Mouse (Mus musculus): ENCODE results near the gene Bcan. TPM values are rescaled to one million over a fixed set of nuclear protein-coding genes. Genes with fewer than 3 reads are reported as not detected.

The Bcan gene
- polyA plus RNA-seq, 1 experiment from 2014 or later = not detected

- H3K9me3 ChIP-seq (ENCODE audit: control insufficient read depth, low read length) = peaks cover 6% of the 10 kb centered on the region
- H3K27ac ChIP-seq (ENCODE audit: low read depth, low read length) = no peak overlapping the region
- H3K36me3 ChIP-seq (ENCODE audit: control insufficient read depth, insufficient read depth, low read length) = no peaks in the 10 kb centered on the region
- H3K4me2 ChIP-seq (replicated peaks; ENCODE audit: low read depth, low read length) = peak overlapping the region; percentile 97
- peak overlapping the region; percentile 44; the same call in 1 of the 2 replicates for H3K9ac ChIP-seq (ENCODE audit: low read depth, low read length)
- peak; percentile 81 for ATAC-seq (ENCODE audit: low FRiP score, low TSS enrichment)
- H3K4me3 ChIP-seq (ENCODE audit: low read length) = peak overlapping the region; percentile 51
- H3K4me1 ChIP-seq (ENCODE audit: control insufficient read depth, insufficient read depth, low read length) = peaks cover 14% of the 10 kb centered on the region
- WGBS = under 1% methylated on average over 79 of the region's 81 CpGs
- peaks cover 63% of the 10 kb centered on the region for H3K27me3 ChIP-seq (ENCODE audit: control insufficient read depth, insufficient read depth, low read length)
Measured at GRCm38 (mm10) chr3:88023192-88024074, 23.4 kb upstream of the Bcan start.

DNA sequence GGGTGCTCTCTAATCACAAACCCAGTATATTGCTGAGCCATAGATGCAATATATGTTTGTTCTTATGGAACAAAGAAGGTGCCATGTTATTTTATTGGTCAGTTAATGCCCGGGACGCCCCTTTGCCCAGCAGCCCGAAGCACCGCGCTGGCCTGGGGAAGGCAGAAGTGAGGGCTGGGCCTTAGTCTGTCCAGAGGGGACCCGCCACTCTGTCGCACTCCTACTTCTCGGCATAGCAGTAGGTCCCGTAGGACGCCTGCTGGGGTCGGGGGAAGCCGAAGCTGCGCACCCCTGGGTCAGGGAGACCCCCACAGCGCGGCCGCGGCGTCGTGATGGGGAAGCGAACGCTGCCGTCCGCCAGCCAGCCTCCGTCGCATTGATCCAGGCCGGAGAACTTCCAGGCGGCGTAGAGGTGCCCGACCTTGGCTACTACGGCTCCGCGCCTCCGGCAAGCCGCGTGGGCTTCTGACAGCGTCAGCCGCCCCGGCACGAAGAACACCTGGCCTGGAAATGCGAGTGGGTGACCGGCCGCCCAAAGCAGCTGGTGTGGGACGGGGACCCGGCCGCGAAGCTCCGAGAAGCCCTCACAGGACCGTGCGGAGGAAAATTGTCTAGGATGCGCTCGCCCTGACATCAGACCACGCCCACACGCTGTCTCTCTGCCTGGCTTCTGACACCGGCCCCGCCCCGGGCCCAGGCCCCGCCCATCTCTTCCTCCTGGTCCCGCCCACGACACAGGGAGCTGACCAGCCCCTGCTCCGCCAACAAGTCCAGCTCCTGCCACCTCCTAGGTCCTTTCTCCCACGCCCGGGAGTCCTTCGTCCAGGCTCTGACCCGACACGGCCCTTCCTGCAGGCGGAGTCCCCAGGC is 22.5 kb upstream of the Bcan start:
- peak overlapping the region; percentile 97 for H3K4me2 ChIP-seq (replicated peaks; ENCODE audit: low read depth, low read length)
- no peaks in the 10 kb centered on the region for H3K36me3 ChIP-seq (ENCODE audit: control insufficient read depth, insufficient read depth, low read length)
- whole genome bisulfite sequencing = under 1% methylated on average over 63 of the region's 66 CpGs
- no peaks in the 10 kb centered on the region for H3K9me3 ChIP-seq (ENCODE audit: control insufficient read depth, low read length)
- ATAC-seq (ENCODE audit: low FRiP score, low TSS enrichment) = peak; percentile 95
- peaks cover 14% of the 10 kb centered on the region for H3K4me1 ChIP-seq (ENCODE audit: control insufficient read depth, insufficient read depth, low read length)
- no peak overlapping the region for H3K27ac ChIP-seq (ENCODE audit: low read depth, low read length)
- peak overlapping the region; percentile 44; the same call in 1 of the 2 replicates for H3K9ac ChIP-seq (ENCODE audit: low read depth, low read length)
- H3K4me3 ChIP-seq (ENCODE audit: low read length) = peak overlapping the region; percentile 51
- H3K27me3 ChIP-seq (ENCODE audit: control insufficient read depth, insufficient read depth, low read length) = peaks cover 63% of the 10 kb centered on the region

DNA sequence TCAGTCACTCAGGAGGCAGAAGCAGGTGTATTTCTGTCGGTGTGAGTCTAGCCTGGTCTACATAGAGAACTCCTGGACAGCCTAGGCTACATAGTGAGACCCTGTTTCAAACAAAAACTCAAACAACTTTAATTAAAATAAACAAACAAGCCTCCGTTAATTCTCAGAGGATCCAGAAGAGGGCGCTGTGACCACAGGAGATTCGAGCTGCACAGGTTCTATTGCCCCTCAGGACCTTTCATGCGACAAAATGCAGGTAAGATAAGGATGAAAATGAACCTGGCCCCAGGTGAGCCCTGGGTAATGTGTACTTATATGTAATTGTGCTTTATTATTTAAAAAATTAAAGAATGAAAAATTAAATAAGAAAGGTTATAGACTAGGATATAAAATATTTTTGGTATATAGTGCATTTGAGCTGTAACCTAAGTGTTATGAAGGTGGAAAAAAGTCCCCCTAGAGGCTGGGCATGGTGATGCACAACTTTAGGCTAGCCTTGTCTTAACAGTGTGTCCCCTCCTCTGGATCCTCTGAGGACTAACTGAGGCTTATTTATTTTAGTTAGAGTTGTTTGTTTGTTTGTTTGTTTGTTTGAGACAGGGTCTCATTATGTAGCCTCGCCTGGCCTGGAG is 10.7 kb upstream of the Bcan start:
- 11% methylated on average over 6 of the region's 6 CpGs for WGBS
- Histone ChIP-seq H3K4me3 (ENCODE audit: low read length) (no peak overlapping the region), H3K4me2 (replicated peaks; ENCODE audit: low read depth, low read length) (no peak overlapping the region)

GRCm38 (mm10) chr3:88005822-88006786 is 6.1 kb upstream of the Bcan start:
- H3K9me3 ChIP-seq (ENCODE audit: control insufficient read depth, low read length) = peaks cover 5% of the 10 kb centered on the region; the same call in 1 of the 2 replicates
- no peak overlapping the region for H3K4me2 ChIP-seq (replicated peaks; ENCODE audit: low read depth, low read length)
- no peaks in the 10 kb centered on the region for H3K36me3 ChIP-seq (ENCODE audit: control insufficient read depth, insufficient read depth, low read length)
- 71% methylated on average over 18 of the region's 18 CpGs for WGBS
- no peaks in the 10 kb centered on the region for H3K4me1 ChIP-seq (ENCODE audit: control insufficient read depth, insufficient read depth, low read length)
- no peak overlapping the region for H3K4me3 ChIP-seq (ENCODE audit: low read length)
- no peak for ATAC-seq (ENCODE audit: low FRiP score, low TSS enrichment)
- no peak overlapping the region for H3K27ac ChIP-seq (ENCODE audit: low read depth, low read length)
- peaks cover 35% of the 10 kb centered on the region for H3K27me3 ChIP-seq (ENCODE audit: control insufficient read depth, insufficient read depth, low read length)
- no peak overlapping the region for H3K9ac ChIP-seq (ENCODE audit: low read depth, low read length)

More for the DNA sequence above, 10.7 kb upstream of the Bcan start:
- no peaks in the 10 kb centered on the region; the same call in 1 of the 2 replicates for H3K27me3 ChIP-seq (ENCODE audit: control insufficient read depth, insufficient read depth, low read length)
- ATAC-seq (ENCODE audit: low FRiP score, low TSS enrichment) = no peak
- H3K9ac ChIP-seq (ENCODE audit: low read depth, low read length) = no peak overlapping the region
- peaks cover 5% of the 10 kb centered on the region; the same call in 1 of the 2 replicates for H3K9me3 ChIP-seq (ENCODE audit: control insufficient read depth, low read length)
- no peaks in the 10 kb centered on the region for H3K4me1 ChIP-seq (ENCODE audit: control insufficient read depth, insufficient read depth, low read length)
- no peaks in the 10 kb centered on the region for H3K36me3 ChIP-seq (ENCODE audit: control insufficient read depth, insufficient read depth, low read length)
- no peak overlapping the region for H3K27ac ChIP-seq (ENCODE audit: low read depth, low read length)

DNA sequence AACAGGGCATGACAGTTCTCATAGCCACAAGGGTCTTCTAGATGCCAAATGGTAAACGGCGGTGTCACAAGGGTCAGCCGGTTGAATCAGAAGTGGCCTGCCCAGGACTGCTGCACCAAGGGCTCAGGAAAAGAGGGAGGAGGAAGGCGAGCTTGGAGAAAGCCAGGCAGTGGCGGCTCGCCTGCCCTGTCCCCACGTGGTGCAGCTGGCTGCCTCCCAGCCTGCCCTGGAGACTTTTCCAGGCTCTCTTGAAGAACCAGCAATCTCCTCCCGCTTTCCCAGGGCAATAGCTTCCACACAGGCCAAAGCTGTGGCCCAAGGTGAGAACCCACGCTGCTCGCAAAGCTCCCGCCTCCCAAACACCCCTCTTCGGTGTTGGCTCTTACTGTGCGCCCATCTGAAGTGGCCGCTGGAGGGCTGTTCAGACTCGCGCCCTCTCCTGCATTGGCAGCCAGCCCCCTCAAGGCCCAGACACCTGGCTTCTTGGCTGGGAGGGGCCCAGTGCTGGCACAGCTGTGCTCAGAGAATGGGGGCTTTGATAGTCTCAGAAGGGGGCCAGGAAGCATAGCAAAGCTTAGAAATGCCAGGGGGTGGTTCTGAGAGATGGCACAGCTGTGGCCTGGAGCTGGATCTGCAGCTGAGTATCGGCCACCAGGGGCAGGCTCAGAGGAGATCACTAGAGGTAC is 2.4 kb upstream of the Bcan start:
- Histone ChIP-seq H3K9ac (ENCODE audit: low read depth, low read length) (no peak overlapping the region), H3K4me3 (ENCODE audit: low read length) (no peak overlapping the region), H3K9me3 (ENCODE audit: control insufficient read depth, low read length) (peaks cover 5% of the 10 kb centered on the region; the same call in 1 of the 2 replicates), H3K4me2 (replicated peaks; ENCODE audit: low read depth, low read length) (no peak overlapping the region), H3K36me3 (ENCODE audit: control insufficient read depth, insufficient read depth, low read length) (no peaks in the 10 kb centered on the region), H3K27me3 (ENCODE audit: control insufficient read depth, insufficient read depth, low read length) (peaks cover 72% of the 10 kb centered on the region), H3K27ac (ENCODE audit: low read depth, low read length) (no peak overlapping the region), H3K4me1 (ENCODE audit: control insufficient read depth, insufficient read depth, low read length) (peaks cover 8% of the 10 kb centered on the region; the same call in 1 of the 2 replicates)
- ATAC-seq (ENCODE audit: low FRiP score, low TSS enrichment) = no peak
- WGBS = 3% methylated on average over 17 of the region's 17 CpGs

DNA sequence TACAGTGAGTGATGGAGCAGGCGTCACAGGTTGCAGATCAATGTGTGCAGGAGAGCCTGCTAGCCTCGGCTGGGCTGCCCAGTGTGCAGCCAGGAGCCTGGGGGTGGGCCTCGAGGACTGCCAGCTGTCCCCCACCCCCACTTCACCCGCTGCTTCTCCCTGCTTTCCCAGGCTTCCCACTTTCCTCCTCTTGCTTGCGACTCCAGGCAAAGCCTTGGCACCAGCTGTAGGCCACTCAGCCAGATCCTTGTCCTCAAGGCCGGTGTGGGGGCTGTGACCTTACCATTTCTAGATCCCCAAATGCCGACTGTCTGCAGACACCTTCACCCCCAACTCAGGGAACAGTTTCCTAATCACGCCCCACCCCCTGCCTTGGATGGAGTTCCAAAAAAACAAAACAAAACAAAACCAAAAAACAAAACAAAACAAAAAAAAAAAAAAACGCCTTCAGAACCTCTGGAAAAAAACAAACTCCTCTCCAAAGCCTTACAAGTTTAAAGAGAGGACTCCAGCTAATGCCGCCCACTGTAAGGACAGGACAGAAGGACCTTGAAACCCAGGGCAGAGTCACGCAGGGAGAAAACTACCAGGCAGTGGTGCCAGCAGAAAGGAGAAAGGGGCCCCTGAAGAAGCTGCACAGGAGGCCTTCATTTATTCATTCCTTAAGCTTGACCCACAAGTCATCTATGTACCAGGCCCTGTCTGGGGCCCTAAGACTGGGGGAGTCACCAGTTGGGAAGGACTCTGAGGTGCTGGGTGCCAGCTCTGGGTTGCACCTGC is 976 bp upstream of the Bcan start:
- Histone ChIP-seq H3K4me3 (ENCODE audit: low read length) (no peak overlapping the region), H3K9me3 (ENCODE audit: control insufficient read depth, low read length) (peaks cover 1% of the 10 kb centered on the region; the same call in 1 of the 2 replicates), H3K9ac (ENCODE audit: low read depth, low read length) (no peak overlapping the region), H3K36me3 (ENCODE audit: control insufficient read depth, insufficient read depth, low read length) (no peaks in the 10 kb centered on the region), H3K27me3 (ENCODE audit: control insufficient read depth, insufficient read depth, low read length) (peaks cover 86% of the 10 kb centered on the region), H3K4me2 (replicated peaks; ENCODE audit: low read depth, low read length) (no peak overlapping the region), H3K27ac (ENCODE audit: low read depth, low read length) (no peak overlapping the region), H3K4me1 (ENCODE audit: control insufficient read depth, insufficient read depth, low read length) (peaks cover 16% of the 10 kb centered on the region; the same call in 1 of the 2 replicates)
- ATAC-seq (ENCODE audit: low FRiP score, low TSS enrichment) = no peak
- WGBS = 14% methylated on average over 11 of the region's 11 CpGs

DNA sequence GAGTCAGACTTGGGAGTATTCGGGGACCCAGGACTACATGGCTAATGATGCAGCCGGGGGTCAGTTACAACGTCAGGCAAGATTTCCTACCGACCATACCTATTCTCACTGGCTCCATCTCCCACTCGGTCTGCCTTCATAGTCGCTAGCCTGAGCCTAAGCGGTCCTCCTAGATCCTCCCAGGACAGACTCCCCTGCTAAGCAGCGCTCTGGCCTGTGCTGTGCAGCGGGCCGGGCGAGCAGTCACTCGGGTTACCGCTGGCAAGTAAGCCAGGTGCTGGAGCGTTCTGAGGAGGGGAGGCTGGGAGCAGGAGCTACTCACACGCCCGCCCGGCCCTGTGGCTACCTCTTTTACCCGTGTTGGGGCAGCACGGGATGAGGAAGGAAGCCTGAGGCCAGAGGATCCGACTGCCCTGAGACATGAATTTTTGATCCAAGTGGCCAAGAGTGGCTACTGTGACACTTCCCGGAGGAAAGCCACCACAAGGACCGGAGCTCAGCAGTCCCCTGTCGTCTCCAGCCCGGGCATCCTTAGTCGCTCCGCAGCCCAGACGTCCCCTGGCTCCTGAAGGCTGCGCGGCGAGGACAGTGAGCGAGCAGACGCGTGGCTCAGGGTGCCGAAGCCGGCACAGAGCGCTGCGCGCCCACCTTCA is 661 bp downstream of the Bcan start:
- Histone ChIP-seq H3K36me3 (ENCODE audit: control insufficient read depth, insufficient read depth, low read length) (no peaks in the 10 kb centered on the region), H3K9ac (ENCODE audit: low read depth, low read length) (no peak overlapping the region), H3K9me3 (ENCODE audit: control insufficient read depth, low read length) (no peaks in the 10 kb centered on the region), H3K4me2 (replicated peaks; ENCODE audit: low read depth, low read length) (peak overlapping the region; percentile 59), H3K4me1 (ENCODE audit: control insufficient read depth, insufficient read depth, low read length) (peaks cover 16% of the 10 kb centered on the region; the same call in 1 of the 2 replicates), H3K27ac (ENCODE audit: low read depth, low read length) (no peak overlapping the region), H3K4me3 (ENCODE audit: low read length) (peak overlapping the region; percentile 41), H3K27me3 (ENCODE audit: control insufficient read depth, insufficient read depth, low read length) (peaks cover 96% of the 10 kb centered on the region)
- WGBS = 1% methylated on average over 38 of the region's 38 CpGs
- ATAC-seq (ENCODE audit: low FRiP score, low TSS enrichment) = no peak

Measured in kidney, embryonic 14.5 days (tissue).